Mouse (Mus musculus) bone marrow, adult 2 months (tissue): Measurements from ENCODE around the gene Tent5b.

ENCODE experiments used
- CTCF ChIP-seq: fragments of 200-500 bp; IDR thresholded peaks from 2 replicates; pipeline ENCODE4 v1.5.1; 2011; ENCODE audit warnings: low read length, control low read depth; ENCODE audit not compliant: control insufficient read depth, insufficient read depth
- POLR2A ChIP-seq: fragments of 200-500 bp; IDR thresholded peaks from 2 replicates; pipeline ENCODE4 v1.6.1; 2011; ENCODE audit warnings: low read depth, mild to moderate bottlenecking, control low read depth, low read length, borderline replicate concordance; ENCODE audit not compliant: control insufficient read depth

- TF ChIP-seq CTCF (no peak), POLR2A (no peak)
These were observed 14.0 kb downstream of the Tent5b start for GRCm38 (mm10) chr4:133493895-133494294.
